Mouse (Mus musculus): ENCODE results near the gene Gm10282.

The Gm10282 gene

DNA sequence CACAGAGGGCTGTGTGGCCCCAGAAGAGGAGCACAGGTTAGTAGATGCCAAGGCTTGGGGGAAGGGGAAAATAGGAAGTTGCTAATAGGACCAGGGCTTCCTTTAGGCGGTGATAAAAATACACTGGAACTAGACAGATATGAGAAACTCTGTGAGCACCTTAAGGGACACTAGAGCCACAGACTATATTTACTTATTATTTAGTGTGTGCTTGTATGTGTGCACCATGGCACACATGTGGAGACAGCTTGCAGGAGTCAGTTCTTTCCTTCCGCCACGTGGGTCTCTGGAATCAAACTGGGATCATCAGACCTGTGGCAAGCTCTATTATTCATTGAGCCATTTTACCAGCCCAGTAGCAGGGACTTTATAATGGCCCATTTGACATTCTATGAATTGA lies 9.9 kb downstream of the Gm10282 start:
- no peaks in the 10 kb centered on the region for H3K36me3 ChIP-seq (ENCODE audit: control insufficient read depth, insufficient read depth, low read length, poor library complexity, severe bottlenecking)
- H3K27me3 ChIP-seq (ENCODE audit: control insufficient read depth, insufficient read depth, low read length, poor library complexity, severe bottlenecking), result no peaks in the 10 kb centered on the region
- peak; percentile 15 for DNase-seq (ENCODE audit: low read depth, low spot score)

DNA sequence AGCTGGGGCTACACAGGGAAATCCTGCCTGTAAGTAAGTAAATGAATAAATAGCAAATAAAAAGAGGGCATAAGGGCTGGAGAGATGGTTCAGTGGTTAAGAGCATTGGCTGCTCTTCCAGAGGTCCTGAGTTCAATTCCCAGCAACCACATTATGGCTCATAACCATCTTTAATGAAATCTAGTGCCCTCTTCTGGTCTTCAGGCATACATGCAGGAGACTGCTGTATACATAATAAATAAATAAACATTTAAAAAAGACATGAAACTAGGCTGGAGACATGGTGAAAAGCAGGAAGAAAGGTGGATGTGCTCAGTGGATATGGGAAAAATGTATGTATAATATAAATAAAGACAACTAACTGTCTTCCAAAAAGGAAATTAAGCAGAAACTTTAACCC lies 11.8 kb downstream of the Gm10282 start:
- Histone ChIP-seq H3K27me3 (ENCODE audit: control insufficient read depth, insufficient read depth, low read length, poor library complexity, severe bottlenecking) (no peaks in the 10 kb centered on the region), H3K36me3 (ENCODE audit: control insufficient read depth, insufficient read depth, low read length, poor library complexity, severe bottlenecking) (no peaks in the 10 kb centered on the region)
- DNase-seq (ENCODE audit: low read depth, low spot score), result no peak

DNA sequence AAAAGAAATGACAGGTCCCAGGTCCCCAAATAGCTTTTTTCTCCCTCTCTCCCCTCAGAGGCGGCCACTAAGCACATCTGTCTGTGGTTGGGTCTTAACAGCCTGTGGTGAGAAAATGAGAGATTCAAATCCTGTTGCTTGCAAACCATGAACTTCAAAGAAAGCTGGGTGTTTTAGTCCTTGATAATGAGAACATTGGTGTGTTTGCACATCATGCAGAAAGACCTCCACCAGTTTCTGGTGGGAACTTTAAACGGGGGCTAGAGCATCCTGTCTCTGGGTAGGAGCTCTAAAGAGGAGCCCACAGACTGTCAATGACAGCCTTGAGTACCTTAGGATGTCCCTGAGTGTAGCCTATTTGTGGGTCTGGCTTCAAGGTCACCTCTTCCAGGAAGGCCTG lies 14.0 kb downstream of the Gm10282 start:
- no peak for DNase-seq (ENCODE audit: low read depth, low spot score)

DNA sequence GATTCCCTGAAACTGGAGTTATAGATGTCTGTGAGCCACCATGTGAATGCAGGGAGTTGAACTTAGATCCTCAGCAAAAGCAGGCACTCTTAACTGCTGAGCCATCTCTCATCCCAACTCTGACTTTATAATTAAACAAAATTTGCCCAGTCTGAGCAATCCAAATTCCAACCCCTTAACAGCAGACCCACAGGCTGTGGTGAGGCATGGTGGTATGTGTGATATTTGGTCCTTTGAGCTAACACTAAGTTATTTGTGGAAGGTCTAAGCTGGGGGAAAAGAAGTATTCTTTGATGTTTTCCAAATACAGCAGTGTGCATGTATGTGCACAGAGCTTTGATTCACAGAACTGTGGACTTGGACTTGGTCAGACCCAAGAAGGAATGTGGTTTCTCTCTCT lies 16.0 kb downstream of the Gm10282 start:
- no peak for DNase-seq (ENCODE audit: low read depth, low spot score)
- Histone ChIP-seq H3K36me3 (ENCODE audit: control insufficient read depth, insufficient read depth, low read length, poor library complexity, severe bottlenecking) (no peaks in the 10 kb centered on the region), H3K27me3 (ENCODE audit: control insufficient read depth, insufficient read depth, low read length, poor library complexity, severe bottlenecking) (no peaks in the 10 kb centered on the region)

More for the DNA sequence above, 14.0 kb downstream of the Gm10282 start:
- Histone ChIP-seq H3K36me3 (ENCODE audit: control insufficient read depth, insufficient read depth, low read length, poor library complexity, severe bottlenecking) (no peaks in the 10 kb centered on the region), H3K27me3 (ENCODE audit: control insufficient read depth, insufficient read depth, low read length, poor library complexity, severe bottlenecking) (no peaks in the 10 kb centered on the region)

DNA sequence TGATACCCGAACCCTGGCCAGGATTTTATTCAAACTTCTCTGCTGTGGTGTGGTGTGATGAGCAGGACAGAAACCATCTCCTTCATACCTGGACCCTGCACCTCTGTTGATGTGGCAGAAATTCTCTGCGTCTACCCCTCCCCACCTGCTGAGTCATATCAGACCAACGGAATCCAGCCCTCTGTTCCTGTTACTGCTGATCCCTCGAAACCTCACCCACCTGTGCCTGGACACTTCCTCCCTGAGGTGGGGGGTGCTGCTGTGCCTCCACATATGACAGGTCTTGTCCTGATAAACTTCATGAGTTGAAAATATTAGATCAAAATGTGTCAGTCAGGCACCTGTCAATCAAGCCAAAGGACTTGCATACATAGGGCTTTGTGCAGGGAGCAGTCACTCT lies 19.8 kb downstream of the Gm10282 start:
- no peak for DNase-seq (ENCODE audit: low read depth, low spot score)
- H3K36me3 ChIP-seq (ENCODE audit: control insufficient read depth, insufficient read depth, low read length, poor library complexity, severe bottlenecking), result no peaks in the 10 kb centered on the region
- no peaks in the 10 kb centered on the region for H3K27me3 ChIP-seq (ENCODE audit: control insufficient read depth, insufficient read depth, low read length, poor library complexity, severe bottlenecking)

DNA sequence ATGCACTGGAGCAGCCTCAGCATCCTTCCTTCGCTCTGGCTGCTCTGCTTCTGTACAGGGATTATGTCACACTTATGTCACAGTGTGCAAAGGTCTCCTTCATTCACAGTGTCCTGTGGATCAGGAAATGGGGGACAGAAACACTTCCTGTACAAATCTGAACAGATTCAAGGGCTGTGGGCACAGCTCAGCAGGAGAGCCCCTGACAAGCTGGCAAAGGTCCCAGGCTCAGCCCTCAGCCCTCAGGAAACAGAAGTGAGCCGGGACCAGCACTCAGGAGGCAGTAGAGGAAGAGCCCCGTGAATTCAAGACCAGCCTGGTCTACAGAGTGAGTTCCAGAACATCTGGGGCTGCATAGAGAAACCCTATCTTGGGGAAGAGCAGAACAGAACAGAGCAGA lies 23.4 kb downstream of the Gm10282 start:
- H3K36me3 ChIP-seq (ENCODE audit: control insufficient read depth, insufficient read depth, low read length, poor library complexity, severe bottlenecking), result no peaks in the 10 kb centered on the region
- DNase-seq (ENCODE audit: low read depth, low spot score), result no peak
- H3K27me3 ChIP-seq (ENCODE audit: control insufficient read depth, insufficient read depth, low read length, poor library complexity, severe bottlenecking), result no peaks in the 10 kb centered on the region

DNA sequence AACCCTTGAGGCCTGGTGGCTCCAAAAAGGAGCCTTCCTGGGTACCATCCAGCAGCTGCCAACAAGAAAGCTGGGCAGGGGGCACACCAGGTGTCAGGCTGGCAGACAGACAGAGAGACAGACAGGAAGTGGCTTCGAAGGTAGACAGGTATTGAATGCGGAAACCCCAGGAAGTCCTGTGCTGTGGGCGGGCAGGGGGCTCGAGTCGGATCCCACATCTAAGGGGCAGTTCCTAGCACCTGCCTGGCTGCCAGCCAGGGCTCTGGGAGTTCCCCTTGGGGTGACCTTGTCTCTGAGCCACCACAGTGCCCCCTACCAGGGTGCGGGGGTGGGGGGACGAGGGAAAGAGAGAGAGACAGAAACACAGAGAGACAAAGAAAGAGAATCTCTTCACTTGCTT lies 25.9 kb downstream of the Gm10282 start:
- peak; percentile 58 for DNase-seq (ENCODE audit: low read depth, low spot score)
- Histone ChIP-seq H3K27me3 (ENCODE audit: control insufficient read depth, insufficient read depth, low read length, poor library complexity, severe bottlenecking) (no peaks in the 10 kb centered on the region), H3K36me3 (ENCODE audit: control insufficient read depth, insufficient read depth, low read length, poor library complexity, severe bottlenecking) (no peaks in the 10 kb centered on the region)

DNA sequence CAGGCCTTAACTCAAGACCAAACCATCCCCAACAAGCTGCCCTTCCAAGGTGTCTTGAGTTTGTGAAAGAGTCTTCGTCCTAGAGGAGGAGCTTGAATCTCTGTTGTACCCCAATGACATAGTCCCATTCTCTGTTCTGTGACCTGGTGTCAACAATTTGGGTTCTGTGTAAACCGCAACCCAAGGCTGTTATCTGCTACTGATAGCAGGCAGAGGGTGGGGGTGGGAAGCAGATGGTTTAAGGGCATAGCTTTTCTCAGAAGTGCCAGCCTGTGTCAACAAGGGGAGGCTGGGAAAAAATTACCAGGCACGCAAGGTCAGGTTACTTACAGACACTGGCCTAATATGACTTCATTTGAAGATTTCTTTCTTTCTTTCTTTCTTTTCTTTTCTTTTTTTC lies 27.8 kb downstream of the Gm10282 start:
- Histone ChIP-seq H3K27me3 (ENCODE audit: control insufficient read depth, insufficient read depth, low read length, poor library complexity, severe bottlenecking) (no peaks in the 10 kb centered on the region), H3K36me3 (ENCODE audit: control insufficient read depth, insufficient read depth, low read length, poor library complexity, severe bottlenecking) (no peaks in the 10 kb centered on the region)
- DNase-seq (ENCODE audit: low read depth, low spot score), result no peak

DNA sequence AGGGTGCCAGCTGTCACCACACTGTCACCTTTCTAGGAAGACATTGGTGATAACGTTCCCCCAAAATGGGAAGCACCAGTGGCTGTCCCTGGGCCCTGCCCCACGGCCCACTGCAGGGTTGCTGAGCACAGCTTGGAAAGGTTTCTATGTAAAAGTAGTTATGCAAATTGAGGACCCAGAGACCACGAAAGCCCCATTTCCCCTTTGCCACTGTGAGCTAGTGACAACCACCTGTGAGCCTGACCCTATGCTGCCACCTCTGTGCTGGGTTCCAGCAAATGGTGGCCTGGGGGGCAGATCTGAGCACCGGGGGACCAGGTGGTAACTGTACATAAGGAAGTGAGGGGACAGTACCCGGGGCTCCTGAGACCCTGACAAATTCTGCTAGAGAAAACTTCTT lies 31.3 kb downstream of the Gm10282 start:
- peak; percentile 89 for DNase-seq (ENCODE audit: low read depth, low spot score)
- Histone ChIP-seq H3K36me3 (ENCODE audit: control insufficient read depth, insufficient read depth, low read length, poor library complexity, severe bottlenecking) (no peaks in the 10 kb centered on the region), H3K27me3 (ENCODE audit: control insufficient read depth, insufficient read depth, low read length, poor library complexity, severe bottlenecking) (no peaks in the 10 kb centered on the region)

DNA sequence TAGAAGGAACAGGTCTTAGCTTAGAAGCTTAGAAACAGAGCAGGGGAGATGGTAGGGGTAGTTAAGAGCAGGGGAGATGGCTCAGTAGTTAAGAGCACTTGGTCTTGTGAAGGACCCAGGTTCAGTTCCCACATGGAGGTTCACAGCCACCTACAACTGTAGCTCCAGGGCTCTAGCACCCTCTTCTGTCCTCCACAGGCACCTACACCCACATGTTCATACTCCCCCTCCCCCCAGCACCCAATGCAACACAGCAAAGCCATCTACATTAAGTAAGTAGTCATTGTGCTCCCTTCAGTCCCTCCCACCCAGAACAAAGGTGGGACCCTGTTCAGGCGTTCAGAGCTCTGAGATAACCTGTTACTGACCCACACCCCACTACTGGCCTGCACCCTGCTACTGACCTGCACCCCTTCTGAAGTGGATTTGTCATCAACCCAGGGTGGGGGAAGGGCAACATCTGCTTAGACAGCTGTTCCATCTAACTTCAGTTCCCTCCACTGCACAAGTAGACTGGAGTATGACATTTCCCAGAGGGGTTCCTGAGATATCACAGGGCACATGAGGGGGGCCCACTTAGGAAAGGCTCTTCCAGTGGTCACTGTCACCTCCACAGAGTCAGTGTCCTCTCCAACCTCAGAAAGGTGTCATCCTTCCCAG lies 31.8 kb downstream of the Gm10282 start:
- Histone ChIP-seq H3K27me3 (ENCODE audit: control insufficient read depth, insufficient read depth, low read length, poor library complexity, severe bottlenecking) (no peaks in the 10 kb centered on the region), H3K36me3 (ENCODE audit: control insufficient read depth, insufficient read depth, low read length, poor library complexity, severe bottlenecking) (no peaks in the 10 kb centered on the region)
- peak; percentile 55 for DNase-seq (ENCODE audit: low read depth, low spot score)

DNA sequence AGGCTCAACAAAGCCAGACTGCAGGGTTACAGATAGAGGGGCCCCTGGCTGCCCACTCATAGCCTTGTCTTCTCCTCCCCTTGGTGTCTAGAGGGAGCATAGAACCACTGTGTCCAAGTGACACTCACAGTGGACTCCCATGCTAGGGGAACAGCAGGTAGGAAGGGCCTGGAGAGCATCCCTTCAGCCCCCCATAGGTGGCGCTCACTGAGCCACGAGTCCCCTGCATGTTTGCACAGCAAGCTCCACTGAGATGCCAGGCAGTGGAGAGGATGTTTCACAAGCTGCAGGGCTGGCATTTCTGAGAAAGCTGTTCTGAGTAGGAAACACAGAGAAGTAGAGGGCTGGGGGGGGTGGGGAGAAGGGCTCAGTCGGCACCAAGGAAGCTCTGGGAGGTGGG lies 32.7 kb downstream of the Gm10282 start:
- no peaks in the 10 kb centered on the region for H3K36me3 ChIP-seq (ENCODE audit: control insufficient read depth, insufficient read depth, low read length, poor library complexity, severe bottlenecking)
- peak; percentile 84 for DNase-seq (ENCODE audit: low read depth, low spot score)

DNA sequence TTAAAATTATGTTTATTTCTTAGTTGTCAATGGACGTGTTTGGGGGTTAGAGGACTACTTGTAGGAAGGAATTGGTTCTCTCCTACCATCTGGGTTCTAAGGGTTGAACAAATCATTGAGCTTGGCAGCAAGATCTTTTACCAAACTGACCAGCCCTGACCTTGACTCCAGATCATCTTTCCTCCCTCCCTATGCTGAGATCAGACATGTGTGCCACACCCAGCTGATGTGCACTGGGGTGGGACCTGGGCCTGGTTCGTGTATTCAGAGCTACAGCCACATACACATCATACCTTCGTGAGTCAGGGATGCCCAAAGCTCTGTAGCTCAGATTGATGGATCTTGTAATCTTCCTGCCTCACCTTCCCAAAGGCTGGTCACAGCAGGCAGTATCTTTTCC lies 33.4 kb downstream of the Gm10282 start:
- Histone ChIP-seq H3K27me3 (ENCODE audit: control insufficient read depth, insufficient read depth, low read length, poor library complexity, severe bottlenecking) (no peaks in the 10 kb centered on the region), H3K36me3 (ENCODE audit: control insufficient read depth, insufficient read depth, low read length, poor library complexity, severe bottlenecking) (no peaks in the 10 kb centered on the region)
- DNase-seq (ENCODE audit: low read depth, low spot score), result peak; percentile 46

More for the DNA sequence above, 32.7 kb downstream of the Gm10282 start:
- no peaks in the 10 kb centered on the region for H3K27me3 ChIP-seq (ENCODE audit: control insufficient read depth, insufficient read depth, low read length, poor library complexity, severe bottlenecking)

DNA sequence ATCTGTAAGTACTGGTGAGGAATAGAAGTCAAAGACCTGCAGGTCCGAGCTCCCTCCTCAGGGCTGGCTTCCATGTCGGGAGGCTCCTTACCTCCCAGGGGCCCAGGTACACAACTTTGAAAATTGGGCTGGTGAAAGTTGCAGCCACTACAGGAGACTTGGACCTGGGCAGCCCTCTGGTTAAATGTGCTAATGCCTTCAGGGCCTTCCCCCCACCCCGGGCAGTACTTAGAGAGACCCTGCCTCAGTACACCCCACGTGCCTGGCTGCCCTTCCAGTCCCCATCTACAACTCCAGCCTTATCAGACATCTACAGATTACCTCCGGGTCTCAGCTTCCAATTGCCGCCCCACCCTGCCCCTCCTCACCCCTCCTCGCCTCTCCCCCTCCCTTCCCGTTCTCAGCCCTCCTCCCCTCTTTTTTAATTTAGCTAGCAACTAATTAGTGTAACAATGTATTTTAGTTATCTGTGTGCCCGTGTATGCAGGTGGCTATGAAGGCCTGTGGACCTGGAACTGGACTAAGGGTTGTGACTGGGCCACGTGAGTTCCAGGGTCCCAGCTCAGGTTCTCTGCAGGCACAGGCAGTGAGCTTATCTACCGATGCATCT lies 33.9 kb downstream of the Gm10282 start:
- H3K27me3 ChIP-seq (ENCODE audit: control insufficient read depth, insufficient read depth, low read length, poor library complexity, severe bottlenecking), result no peaks in the 10 kb centered on the region
- no peak for DNase-seq (ENCODE audit: low read depth, low spot score)
- H3K36me3 ChIP-seq (ENCODE audit: control insufficient read depth, insufficient read depth, low read length, poor library complexity, severe bottlenecking), result no peaks in the 10 kb centered on the region

DNA sequence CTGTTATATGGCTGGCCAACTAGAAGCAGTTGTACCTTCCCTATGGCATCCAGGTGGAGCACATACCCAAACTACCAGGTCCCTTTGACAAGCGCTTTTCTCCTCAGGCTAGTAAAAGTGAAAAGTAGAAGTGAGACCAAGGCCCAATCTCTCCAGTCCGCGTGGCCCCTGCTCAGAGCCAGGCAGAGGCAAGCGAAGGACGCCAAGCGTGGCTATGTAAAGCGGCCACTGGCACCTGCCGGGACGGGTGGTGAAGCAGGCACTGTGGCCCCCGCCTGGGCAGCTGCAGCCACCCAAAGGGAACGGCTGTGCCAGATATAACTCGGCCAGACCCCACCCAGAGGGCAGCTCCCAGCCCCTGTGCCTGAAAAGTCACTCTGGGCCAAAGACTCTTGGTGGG lies 34.5 kb downstream of the Gm10282 start:
- DNase-seq (ENCODE audit: low read depth, low spot score), result peak; percentile 88
- no peaks in the 10 kb centered on the region for H3K36me3 ChIP-seq (ENCODE audit: control insufficient read depth, insufficient read depth, low read length, poor library complexity, severe bottlenecking)
- no peaks in the 10 kb centered on the region for H3K27me3 ChIP-seq (ENCODE audit: control insufficient read depth, insufficient read depth, low read length, poor library complexity, severe bottlenecking)

DNA sequence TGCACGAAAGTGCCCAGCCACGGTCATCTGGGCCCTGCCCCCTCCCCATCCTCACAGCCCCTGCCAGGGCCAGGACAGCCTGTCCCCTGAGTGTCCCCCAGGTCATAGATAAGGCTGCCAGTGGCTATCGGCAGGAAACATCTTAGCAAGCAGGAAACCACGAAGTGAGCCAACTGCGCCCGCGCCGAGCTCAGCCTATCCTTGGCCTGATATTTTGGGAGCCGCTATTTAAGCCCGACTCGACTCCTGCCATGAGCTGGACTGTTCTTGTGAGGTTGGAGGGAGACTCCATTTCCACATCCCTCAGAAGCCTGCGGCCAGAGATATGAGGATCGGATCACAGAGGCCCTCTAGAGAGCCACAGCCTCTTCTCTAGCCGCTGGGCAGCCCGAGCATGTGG lies 36.7 kb downstream of the Gm10282 start:
- DNase-seq (ENCODE audit: low read depth, low spot score), result peak; percentile 86
- H3K36me3 ChIP-seq (ENCODE audit: control insufficient read depth, insufficient read depth, low read length, poor library complexity, severe bottlenecking), result no peaks in the 10 kb centered on the region
- H3K27me3 ChIP-seq (ENCODE audit: control insufficient read depth, insufficient read depth, low read length, poor library complexity, severe bottlenecking), result no peaks in the 10 kb centered on the region

DNA sequence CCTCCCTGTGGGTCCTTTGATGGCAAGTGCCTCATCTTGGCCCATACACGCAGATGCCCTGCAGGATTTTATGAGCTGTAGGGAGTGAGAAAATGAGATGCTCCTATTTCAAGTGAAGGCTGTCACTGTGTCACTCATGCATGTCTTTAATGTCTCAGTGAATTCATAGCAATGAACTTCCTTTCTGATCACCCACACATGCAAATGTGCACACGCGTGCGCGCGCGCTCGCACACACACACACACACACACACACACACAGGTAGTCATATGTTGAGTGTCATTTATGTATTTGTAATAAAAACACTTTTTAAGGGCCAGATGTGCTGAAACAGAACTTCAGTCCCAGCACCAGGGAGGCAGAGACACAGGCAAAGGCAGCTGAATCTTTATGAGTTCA lies 38.0 kb downstream of the Gm10282 start:
- no peaks in the 10 kb centered on the region for H3K27me3 ChIP-seq (ENCODE audit: control insufficient read depth, insufficient read depth, low read length, poor library complexity, severe bottlenecking)
- DNase-seq (ENCODE audit: low read depth, low spot score), result peak; percentile 92
- no peaks in the 10 kb centered on the region for H3K36me3 ChIP-seq (ENCODE audit: control insufficient read depth, insufficient read depth, low read length, poor library complexity, severe bottlenecking)
